Mouse (Mus musculus) ES-E14 (cell line): ENCODE results near the gene Loxl3. TPM values are rescaled to one million over a fixed set of nuclear protein-coding genes. Genes with fewer than 3 reads are reported as not detected.

Experiments used
- DNase-seq: peaks from one replicate; pipeline ENCODE4 v3.0.0-alpha.2; 2013; ENCODE audit warnings: low read depth, low spot score
- H3K27ac ChIP-seq: 2 replicates; pipeline ENCODE4 v1.5.1; 2012; ENCODE audit warnings: low read depth, mild to moderate bottlenecking, low read length, moderate library complexity, mixed read lengths; ENCODE audit not compliant: poor library complexity, insufficient read depth, severe bottlenecking
- H3K36me3 ChIP-seq: 2 replicates; pipeline ENCODE4 v1.6.1; 2012; ENCODE audit warnings: mild to moderate bottlenecking, low read length, moderate library complexity, mixed read lengths; ENCODE audit not compliant: control insufficient read depth, poor library complexity, insufficient read depth, severe bottlenecking
- H3K4me1 ChIP-seq, 2 experiments: fragments of 150-350 bp in 1 of 2; sonication (generic) in 1 of 2; 2 replicates each; pipeline ENCODE4 v1.6.1; 2012; ENCODE audit warnings: low read length in 2 of 2, mild to moderate bottlenecking in 1 of 2, mixed read lengths in 1 of 2; ENCODE audit not compliant: control insufficient read depth in 2 of 2, insufficient read depth in 2 of 2, poor library complexity in 1 of 2
- H3K4me3 ChIP-seq, 2 experiments: fragments of 150-350 bp in 1 of 2; sonication (generic) in 1 of 2; 2 replicates each; pipeline ENCODE4 v1.5.1; 2012; ENCODE audit warnings: low read length in 2 of 2, low read depth in 1 of 2, mild to moderate bottlenecking in 1 of 2, mixed read lengths in 1 of 2; ENCODE audit not compliant: insufficient read depth in 1 of 2, poor library complexity in 1 of 2, severe bottlenecking in 1 of 2
- H3K9ac ChIP-seq: 2 replicates; pipeline ENCODE4 v1.6.1; 2012; ENCODE audit warnings: low read depth, mild to moderate bottlenecking, low read length, mixed read lengths; ENCODE audit not compliant: poor library complexity, insufficient read depth, severe bottlenecking
- H3K9me3 ChIP-seq: fragments of 150-350 bp; sonication (generic); 2 replicates; pipeline ENCODE4 v1.6.1; 2012; ENCODE audit warnings: low read depth, mild to moderate bottlenecking, low read length; ENCODE audit not compliant: control insufficient read depth, insufficient read depth
- CHD2 ChIP-seq: IDR thresholded peaks from 2 replicates; pipeline ENCODE4 v1.6.1; 2014; ENCODE audit warnings: mild to moderate bottlenecking, low read depth, low read length, inconsistent platforms
- HCFC1 ChIP-seq: IDR thresholded peaks from 2 replicates; pipeline ENCODE4 v1.6.1; 2012; ENCODE audit warnings: low read length, inconsistent platforms, borderline replicate concordance; ENCODE audit not compliant: insufficient read depth
- MAFK ChIP-seq: IDR thresholded peaks from 2 replicates; pipeline ENCODE4 v1.6.1; 2014; ENCODE audit warnings: mild to moderate bottlenecking, low read depth, low read length, inconsistent platforms; ENCODE audit not compliant: insufficient read depth
- ZC3H11A ChIP-seq: IDR thresholded peaks from 2 replicates; pipeline ENCODE4 v1.6.1; 2012; ENCODE audit warnings: low read depth, mild to moderate bottlenecking, inconsistent platforms, low read length, borderline replicate concordance
- ZNF384 ChIP-seq: IDR thresholded peaks from 2 replicates; pipeline ENCODE4 v1.6.1; 2012; ENCODE audit warnings: low read depth, low read length, inconsistent platforms
- in situ Hi-C, 2 experiments: fragments of 600-800 bp; cut with MboI; formaldehyde crosslinking; loops; one replicate each; pipeline ENCODE4 v1.15.1; 2025; ENCODE audit warnings: low sequenced_read_pairs in 2 of 2, inconsistent platforms in 1 of 2; ENCODE audit not compliant: unreplicated experiment in 2 of 2
- total RNA-seq: library from RNA; depleted of rRNA; stranded (reverse); fragments of 300-350 nt; gene quantifications from 2 replicates; pipeline ENCODE4 v1.2.3, GENCODE M21; 2012

Gene Loxl3
- total RNA-seq, 1 experiment = 2.3 TPM

- Histone ChIP-seq H3K4me1 (no peaks in the 10 kb centered on the region), H3K9me3 (no peaks in the 10 kb centered on the region), H3K9ac (no peak overlapping the region), H3K36me3 (no peaks in the 10 kb centered on the region), H3K27ac (no peak overlapping the region), H3K4me3 (no peak overlapping the region)
- TF ChIP-seq CHD2 = no peak
- TF ChIP-seq ZC3H11A = no peak
- TF ChIP-seq HCFC1 = no peak
- no peak for TF ChIP-seq ZNF384
- TF ChIP-seq MAFK = no peak
- in situ Hi-C loops = no loop called here
- no peak for DNase-seq
These were observed 10.2 kb upstream of the Loxl3 start for GRCm38 (mm10) chr6:83023786-83024185.

GRCm38 (mm10) chr6:83024421-83024820 is 9.6 kb upstream of the Loxl3 start:
- H3K4me3 ChIP-seq = no peak overlapping the region
- H3K9ac ChIP-seq = no peak overlapping the region
- TF ChIP-seq HCFC1 = no peak
- TF ChIP-seq ZC3H11A = no peak
- no peak for TF ChIP-seq ZNF384
- no peak for TF ChIP-seq MAFK
- no peak for TF ChIP-seq CHD2
- in situ Hi-C loops = no loop called here
- H3K36me3 ChIP-seq = no peaks in the 10 kb centered on the region
- no peak overlapping the region for H3K27ac ChIP-seq
- no peaks in the 10 kb centered on the region for H3K4me1 ChIP-seq
- DNase-seq = no peak
- H3K9me3 ChIP-seq = no peaks in the 10 kb centered on the region

- TF ChIP-seq MAFK (no peak), ZC3H11A (no peak), CHD2 (no peak), ZNF384 (no peak), HCFC1 (no peak)
- Histone ChIP-seq H3K9ac (no peak overlapping the region), H3K36me3 (no peaks in the 10 kb centered on the region), H3K4me3 (no peak overlapping the region), H3K9me3 (no peaks in the 10 kb centered on the region), H3K27ac (no peak overlapping the region), H3K4me1 (no peaks in the 10 kb centered on the region)
- no peak for DNase-seq
- in situ Hi-C loops = no loop called here
These were observed 8.8 kb upstream of the Loxl3 start for GRCm38 (mm10) chr6:83025221-83025620.

- TF ChIP-seq CHD2 (no peak), ZNF384 (no peak), ZC3H11A (no peak), MAFK (no peak), HCFC1 (no peak)
These were observed 6.7 kb upstream of the Loxl3 start for GRCm38 (mm10) chr6:83027293-83027692.

GRCm38 (mm10) chr6:83027706-83028105 is 6.3 kb upstream of the Loxl3 start:
- no peaks in the 10 kb centered on the region for H3K9me3 ChIP-seq
- no peaks in the 10 kb centered on the region for H3K36me3 ChIP-seq
- peaks cover 0 to 7% of the 10 kb centered on the region in 2 experiments; a peak in 2 of 4 replicates for H3K4me1 ChIP-seq
- no peak for TF ChIP-seq CHD2
- TF ChIP-seq MAFK = no peak
- no peak for TF ChIP-seq ZNF384
- TF ChIP-seq HCFC1 = no peak
- no peak overlapping the region for H3K9ac ChIP-seq
- no peak overlapping the region for H3K27ac ChIP-seq
- no peak for DNase-seq
- H3K4me3 ChIP-seq = no peak overlapping the region
- in situ Hi-C loops = no loop called here

More at GRCm38 (mm10) chr6:83027293-83027692, 6.7 kb upstream of the Loxl3 start:
- in situ Hi-C loops = no loop called here
- no peaks in the 10 kb centered on the region for H3K9me3 ChIP-seq
- DNase-seq = no peak
- H3K4me1 ChIP-seq = peaks cover 0 to 7% of the 10 kb centered on the region in 2 experiments; a peak in 2 of 4 replicates
- no peak overlapping the region for H3K4me3 ChIP-seq
- H3K36me3 ChIP-seq = no peaks in the 10 kb centered on the region
- no peak overlapping the region for H3K27ac ChIP-seq
- H3K9ac ChIP-seq = no peak overlapping the region
